Mouse (Mus musculus) adrenal gland, adult 10 weeks (tissue): ENCODE measurements around the gene Tmigd3. TPM values are rescaled to one million over a fixed set of nuclear protein-coding genes. Genes with fewer than 3 reads are reported as not detected.

Experiments used
- polyA plus RNA-seq: library from polyadenylated mRNA; stranded (reverse); fragments of 350-450 nt; fragmentation: Illumina TruSeq; extraction: RNeasy Lipid Tissue Mini Kit (QIAGEN cat#74804); gene quantifications from one replicate; pipeline ENCODE4 v1.2.3, GENCODE M21; 2014; ENCODE audit warnings: low read depth, low replicate concordance

Tmigd3 gene
- not detected for polyA plus RNA-seq

DNA sequence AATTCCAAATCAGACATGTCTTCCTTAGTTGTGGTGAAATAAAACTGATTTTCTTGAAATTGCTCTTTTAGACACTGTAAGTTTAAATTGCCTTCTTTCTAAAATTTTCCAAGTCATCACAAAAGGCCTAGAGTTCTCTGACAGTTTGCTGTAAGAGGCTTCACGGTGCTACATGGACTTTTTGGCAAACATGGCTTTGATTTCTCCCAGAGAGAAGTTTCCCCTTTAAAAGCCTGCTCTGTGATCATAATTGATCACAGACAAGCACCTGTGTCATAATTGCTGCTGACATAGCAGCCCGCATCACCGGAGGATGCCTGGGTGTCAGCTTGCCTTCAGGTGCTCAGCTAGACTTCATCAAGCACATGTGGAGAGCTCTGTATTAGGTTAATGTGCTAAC is at the start of gene Tmigd3, which contains the start of gene Adora3:
Gene Tmigd3 (plus strand): TSS at position 346 of the 400 bp plus-strand sequence.
Gene Adora3 (plus strand): TSS at position 301 of the 400 bp plus-strand sequence.

DNA sequence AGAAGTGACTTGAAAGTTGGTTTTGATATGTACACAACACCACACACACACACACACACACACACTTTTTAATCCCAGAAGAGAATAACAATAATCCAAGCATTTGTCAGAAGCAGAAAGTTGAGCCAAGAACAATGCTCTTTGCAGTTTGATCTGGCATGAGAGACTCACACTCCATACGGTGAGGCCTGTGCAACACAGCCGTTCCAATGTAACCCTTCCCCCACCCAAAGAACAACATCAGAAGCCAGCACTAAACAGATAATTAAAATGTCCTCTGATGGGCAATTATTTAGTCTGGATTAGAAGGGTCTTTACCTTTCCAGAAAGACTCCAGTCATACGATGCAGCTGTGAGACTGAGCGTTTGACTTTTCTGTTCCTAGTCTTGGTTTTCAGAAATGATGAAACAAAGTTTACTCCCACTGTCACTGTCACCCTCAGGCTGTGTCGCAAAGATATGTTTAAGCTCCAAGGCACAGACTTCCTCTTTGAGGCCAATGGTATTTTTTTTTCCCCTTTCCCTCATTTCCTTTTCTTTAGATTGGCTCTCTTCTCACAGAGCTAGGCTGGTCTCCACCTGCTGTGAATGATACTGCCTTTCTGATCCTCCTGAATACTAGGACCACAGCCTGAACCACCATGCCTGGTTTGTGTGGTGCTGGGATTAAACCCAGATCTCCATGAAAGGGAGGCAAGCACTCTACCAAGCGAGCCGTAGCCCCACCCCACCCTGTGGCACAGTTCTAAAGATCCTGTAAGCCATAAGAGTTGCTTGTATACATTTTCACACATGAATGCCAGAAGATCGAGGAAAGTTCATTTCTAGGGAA is 61.8 kb downstream of the Tmigd3 start, which contains the start of gene I830077J02Rik:
Gene I830077J02Rik (minus strand): TSS at position 425 of the 832 bp plus-strand sequence.

DNA sequence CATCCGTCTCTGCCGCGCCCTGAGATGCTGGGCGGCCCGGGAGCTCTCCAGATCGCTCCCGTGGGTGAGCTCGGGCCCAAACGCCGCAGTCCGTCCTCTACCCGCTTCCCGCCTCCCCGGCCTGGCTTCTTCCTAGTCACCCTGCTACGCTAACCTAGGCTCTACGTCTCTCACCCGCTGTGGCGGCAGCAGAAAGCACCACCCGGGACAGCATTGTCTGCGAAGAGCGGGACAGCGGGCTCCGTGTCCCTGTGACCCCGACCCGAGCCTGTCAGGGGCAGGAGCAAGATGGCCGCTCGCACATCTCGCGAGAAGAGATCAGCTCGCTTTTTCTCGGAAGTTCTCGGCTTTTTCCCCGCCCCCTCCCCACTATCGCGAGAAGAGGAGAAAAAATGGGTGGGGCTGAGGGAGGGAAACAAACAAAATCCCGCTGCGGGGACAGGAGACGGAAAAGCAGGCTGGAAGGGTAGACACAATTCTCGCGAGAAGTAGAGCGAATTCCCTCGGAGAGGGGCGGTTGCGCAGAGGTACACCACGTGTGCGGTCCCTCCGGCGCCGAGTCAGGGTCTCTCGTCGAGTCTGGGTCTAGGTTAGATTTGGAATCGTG is 88.4 kb downstream of the Tmigd3 start, which contains the start of gene Wdr77:
Gene Wdr77 (plus strand): TSS at position 396 of the 607 bp plus-strand sequence.

DNA sequence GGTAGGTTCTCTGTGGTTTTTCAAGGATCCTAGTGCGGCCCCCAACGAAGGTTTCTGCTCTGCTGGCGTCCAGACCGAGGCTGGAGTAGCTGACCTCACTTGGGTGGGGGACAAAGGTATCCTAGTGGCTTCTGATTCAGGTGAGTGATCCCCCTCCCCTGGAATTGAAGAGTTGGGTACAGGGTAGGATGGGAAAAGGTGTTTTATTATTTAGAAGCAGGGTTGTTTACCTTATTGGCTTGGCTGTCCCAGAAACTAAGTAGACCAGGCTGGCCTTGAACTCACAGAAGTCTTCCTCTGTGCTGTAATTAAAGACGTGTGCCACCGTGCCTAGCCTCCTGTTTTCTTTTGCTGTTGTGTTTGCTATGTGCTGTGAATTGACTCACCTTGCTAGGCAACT is 89.3 kb downstream of the Tmigd3 start, which contains the start of gene Atp5f1:
Gene Atp5f1 (minus strand): TSS at position 101 of the 400 bp plus-strand sequence.

DNA sequence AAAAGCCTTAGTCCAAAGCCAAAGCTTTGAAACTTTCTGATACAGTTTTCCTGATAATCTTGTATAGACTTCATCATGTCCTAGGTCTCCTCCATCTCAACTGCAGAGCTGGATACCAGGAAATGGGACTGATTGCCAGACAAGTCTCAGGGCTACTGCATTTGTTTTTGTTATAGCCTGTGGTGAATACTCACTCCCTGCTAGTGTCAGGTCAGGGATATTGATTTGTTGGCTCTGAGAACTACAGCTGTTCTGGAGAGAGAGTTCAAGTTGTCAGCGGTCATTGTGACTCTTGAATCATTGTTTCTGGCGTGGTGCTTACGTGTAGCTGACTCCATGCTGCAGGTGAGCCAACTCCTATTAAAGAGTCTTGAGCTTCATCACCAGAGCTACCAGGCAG is 102.7 kb downstream of the Tmigd3 start, which contains the start of gene Ovgp1:
Gene Ovgp1 (plus strand): TSS at position 301 of the 400 bp plus-strand sequence.

Other genes with a start within 250 kb of the Tmigd3 start
- gene Ddx20, start 183.3 kb upstream of the Tmigd3 start, polyA plus RNA-seq: 42.2 TPM
- gene Inka2, start 166.3 kb upstream of the Tmigd3 start, polyA plus RNA-seq: 1.7 TPM
- 821 TPM for gene Rap1a, start 69.6 kb upstream of the Tmigd3 start, polyA plus RNA-seq
- not detected for gene Adora3, start within 50 bp of the Tmigd3 start, polyA plus RNA-seq
- gene I830077J02Rik, start 61.8 kb downstream of the Tmigd3 start, polyA plus RNA-seq: 1.7 TPM
- 68.3 TPM for gene Wdr77, start 88.5 kb downstream of the Tmigd3 start, polyA plus RNA-seq
- 1,327 TPM for gene Atp5f1, start 89.2 kb downstream of the Tmigd3 start, polyA plus RNA-seq
- 2.6 TPM for gene Ovgp1, start 102.8 kb downstream of the Tmigd3 start, polyA plus RNA-seq
- gene Pifo, start 143.7 kb downstream of the Tmigd3 start, polyA plus RNA-seq: not detected
- gene Chil5, start 161.9 kb downstream of the Tmigd3 start, polyA plus RNA-seq: not detected
- not detected for gene Chia1, start 242.3 kb downstream of the Tmigd3 start, polyA plus RNA-seq